Mouse (Mus musculus) thymus, adult 2 months (tissue): Measurements from ENCODE around the gene Scgb1c1.

Experiments used
- CTCF ChIP-seq: fragments of 200-500 bp; IDR thresholded peaks from 2 replicates; pipeline ENCODE4 v1.5.1; 2012; ENCODE audit warnings: mild to moderate bottlenecking, control low read depth, low read length, moderate library complexity, borderline replicate concordance; ENCODE audit not compliant: control insufficient read depth, poor library complexity, insufficient read depth; ENCODE audit errors: extremely low read depth
- POLR2A ChIP-seq: fragments of 200-500 bp; IDR thresholded peaks from 2 replicates; pipeline ENCODE4 v1.6.1; 2012; ENCODE audit warnings: mild to moderate bottlenecking, low read length, control low read depth, moderate library complexity; ENCODE audit not compliant: control insufficient read depth, poor library complexity, insufficient read depth; ENCODE audit errors: extremely low read depth

DNA sequence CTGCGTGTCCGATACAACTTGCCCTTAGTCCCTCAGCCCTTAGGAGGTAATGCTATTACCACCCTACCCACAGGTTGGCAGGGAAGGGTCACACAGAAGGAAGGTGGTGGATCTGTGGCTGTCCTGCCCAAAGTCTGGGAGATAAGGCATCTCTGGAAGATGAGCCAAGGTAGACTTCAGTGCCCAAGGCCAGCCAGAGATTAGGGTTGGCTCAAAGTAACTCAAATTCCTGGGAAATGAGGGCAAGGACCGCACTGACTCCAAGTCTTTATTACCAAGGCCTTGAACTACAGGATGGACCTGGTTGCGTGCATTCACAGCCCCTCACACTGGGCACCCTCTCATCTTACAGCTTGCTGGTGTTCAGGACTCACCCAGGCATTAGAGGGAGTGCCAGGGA is 6.6 kb downstream of the Scgb1c1 start:
- TF ChIP-seq CTCF (no peak), POLR2A (no peak)
